Mouse (Mus musculus): Measurements from ENCODE around the gene Mecom. TPM values are rescaled to one million over a fixed set of nuclear protein-coding genes. Genes with fewer than 3 reads are reported as not detected.

Mecom gene
- polyA plus RNA-seq, 1 experiment from 2014 or later: 41.8 TPM

DNA sequence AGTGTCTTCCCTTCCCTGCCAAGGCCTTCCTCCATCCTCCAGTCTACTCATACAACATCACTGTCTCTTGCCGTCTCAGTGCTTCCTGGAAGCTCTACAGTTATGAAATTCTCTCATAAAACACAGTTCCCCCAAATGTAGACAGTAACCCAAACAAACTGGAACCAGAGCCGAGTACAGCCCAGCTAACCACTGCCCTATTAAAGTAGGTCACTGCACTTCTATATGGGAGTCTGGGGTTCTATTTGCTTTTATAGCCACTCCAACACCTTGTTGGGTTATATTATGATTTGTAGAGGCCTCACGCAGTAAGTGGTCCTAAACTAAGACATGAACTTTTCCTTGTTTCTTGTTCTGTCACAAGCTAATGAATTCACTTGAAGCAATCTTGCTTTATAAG, 380.8 kb downstream of the Mecom start:
- 87% methylated on average over 3 of the region's 3 CpGs for WGBS (ENCODE audit: insufficient replicate concordance)
- H3K36me3 ChIP-seq (ENCODE audit: control insufficient read depth, insufficient read depth, low read length): no peaks in the 10 kb centered on the region
- H3K4me3 ChIP-seq (ENCODE audit: low read depth, low read length): no peak overlapping the region
- H3K4me2 ChIP-seq: no peak overlapping the region
- no peak for ATAC-seq (replicated peaks; ENCODE audit: insufficient number of reproducible peaks, low FRiP score, low TSS enrichment)
- H3K27ac ChIP-seq (ENCODE audit: low read depth, low read length): no peak overlapping the region
- H3K27me3 ChIP-seq (ENCODE audit: control insufficient read depth, insufficient read depth, low read length): no peaks in the 10 kb centered on the region
- H3K4me1 ChIP-seq (ENCODE audit: control insufficient read depth, insufficient read depth, low read length): no peaks in the 10 kb centered on the region
- no peak overlapping the region for H3K9ac ChIP-seq (ENCODE audit: low read depth, low read length)
- H3K9me3 ChIP-seq (replicated peaks; ENCODE audit: control insufficient read depth, low read length): no peaks in the 10 kb centered on the region

- no peak for ATAC-seq (replicated peaks; ENCODE audit: insufficient number of reproducible peaks, low FRiP score, low TSS enrichment)
- no peaks in the 10 kb centered on the region for H3K27me3 ChIP-seq (ENCODE audit: control insufficient read depth, insufficient read depth, low read length)
- H3K4me3 ChIP-seq (ENCODE audit: low read depth, low read length): no peak overlapping the region
- H3K9me3 ChIP-seq (replicated peaks; ENCODE audit: control insufficient read depth, low read length): no peaks in the 10 kb centered on the region
- H3K27ac ChIP-seq (ENCODE audit: low read depth, low read length): no peak overlapping the region
- no peak overlapping the region for H3K4me2 ChIP-seq
- no peak overlapping the region for H3K9ac ChIP-seq (ENCODE audit: low read depth, low read length)
- H3K36me3 ChIP-seq (ENCODE audit: control insufficient read depth, insufficient read depth, low read length): no peaks in the 10 kb centered on the region
- 68% methylated on average over 4 of the region's 4 CpGs for WGBS (ENCODE audit: insufficient replicate concordance)
- 0 out of 2 replicates have a peak, but pooled peaks cover 2% of the 10 kb centered on the region for H3K4me1 ChIP-seq (ENCODE audit: control insufficient read depth, insufficient read depth, low read length)
These were observed 383.0 kb downstream of the Mecom start for GRCm38 (mm10) chr3:30164834-30165233.

DNA sequence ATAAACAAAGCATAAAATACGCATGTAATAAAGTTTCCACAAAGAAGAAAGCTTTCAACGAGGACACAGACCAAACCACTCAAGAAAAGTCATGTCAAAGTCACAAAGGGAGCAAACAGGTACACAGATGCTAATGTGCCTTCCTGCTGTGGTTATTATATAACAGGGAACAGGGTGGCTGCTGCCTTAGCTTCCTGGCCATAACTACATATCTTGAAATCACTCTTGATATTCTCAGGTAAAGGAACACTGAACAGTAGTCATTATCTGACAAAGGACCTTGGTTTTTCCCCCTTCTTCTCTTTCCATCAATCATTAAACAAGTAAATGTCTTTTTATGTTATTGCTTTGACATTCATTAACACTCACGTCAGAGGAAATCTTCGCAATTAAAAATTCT, 384.4 kb downstream of the Mecom start:
- Histone ChIP-seq H3K27ac (ENCODE audit: low read depth, low read length) (no peak overlapping the region), H3K4me2 (no peak overlapping the region), H3K9ac (ENCODE audit: low read depth, low read length) (no peak overlapping the region), H3K4me1 (ENCODE audit: control insufficient read depth, insufficient read depth, low read length) (0 out of 2 replicates have a peak, but pooled peaks cover 2% of the 10 kb centered on the region), H3K4me3 (ENCODE audit: low read depth, low read length) (no peak overlapping the region), H3K9me3 (replicated peaks; ENCODE audit: control insufficient read depth, low read length) (no peaks in the 10 kb centered on the region), H3K27me3 (ENCODE audit: control insufficient read depth, insufficient read depth, low read length) (no peaks in the 10 kb centered on the region), H3K36me3 (ENCODE audit: control insufficient read depth, insufficient read depth, low read length) (no peaks in the 10 kb centered on the region)
- ATAC-seq (replicated peaks; ENCODE audit: insufficient number of reproducible peaks, low FRiP score, low TSS enrichment): no peak
- WGBS (ENCODE audit: insufficient replicate concordance): 74% methylated on average over 4 of the region's 4 CpGs

DNA sequence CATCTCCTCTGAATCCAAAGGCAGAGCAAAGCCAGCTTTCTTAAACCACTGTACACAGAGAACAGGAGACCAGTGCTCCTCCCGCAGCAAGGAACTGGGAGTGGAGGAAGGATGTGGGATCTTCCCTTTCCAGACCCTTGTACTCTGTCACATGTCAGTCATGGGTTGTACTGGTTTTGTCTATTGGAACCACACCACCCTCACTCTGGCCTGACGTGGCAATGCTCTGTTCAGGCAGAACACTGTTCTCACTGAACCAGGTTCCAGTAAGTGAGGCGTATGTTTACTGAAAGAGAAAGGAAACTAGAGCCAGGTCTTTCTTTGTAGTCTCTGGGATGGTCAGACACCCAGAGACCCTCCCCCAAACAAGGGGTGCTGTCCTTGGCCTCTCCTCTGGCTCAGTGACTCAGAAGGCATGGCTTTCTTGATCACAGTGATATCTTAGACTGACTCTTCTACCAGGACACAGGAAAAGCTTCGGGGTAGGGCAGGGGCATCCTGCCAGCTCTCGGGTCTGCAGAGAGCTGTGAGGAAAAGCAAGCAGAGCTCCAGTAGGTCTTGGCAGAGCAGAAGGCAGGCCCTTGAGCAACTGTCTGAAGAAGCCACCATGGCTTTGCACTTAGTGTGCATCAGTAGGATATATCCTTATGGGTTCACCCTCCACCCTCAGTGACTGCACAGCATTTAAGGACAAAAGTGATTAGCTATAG, 386.7 kb downstream of the Mecom start:
- Histone ChIP-seq H3K4me2 (no peak overlapping the region), H3K27me3 (ENCODE audit: control insufficient read depth, insufficient read depth, low read length) (no peaks in the 10 kb centered on the region), H3K9ac (ENCODE audit: low read depth, low read length) (no peak overlapping the region), H3K36me3 (ENCODE audit: control insufficient read depth, insufficient read depth, low read length) (no peaks in the 10 kb centered on the region), H3K27ac (ENCODE audit: low read depth, low read length) (no peak overlapping the region), H3K4me3 (ENCODE audit: low read depth, low read length) (no peak overlapping the region), H3K4me1 (ENCODE audit: control insufficient read depth, insufficient read depth, low read length) (0 out of 2 replicates have a peak, but pooled peaks cover 2% of the 10 kb centered on the region), H3K9me3 (replicated peaks; ENCODE audit: control insufficient read depth, low read length) (no peaks in the 10 kb centered on the region)
- WGBS (ENCODE audit: insufficient replicate concordance): 65% methylated on average over 5 of the region's 5 CpGs
- ATAC-seq (replicated peaks; ENCODE audit: insufficient number of reproducible peaks, low FRiP score, low TSS enrichment): no peak

DNA sequence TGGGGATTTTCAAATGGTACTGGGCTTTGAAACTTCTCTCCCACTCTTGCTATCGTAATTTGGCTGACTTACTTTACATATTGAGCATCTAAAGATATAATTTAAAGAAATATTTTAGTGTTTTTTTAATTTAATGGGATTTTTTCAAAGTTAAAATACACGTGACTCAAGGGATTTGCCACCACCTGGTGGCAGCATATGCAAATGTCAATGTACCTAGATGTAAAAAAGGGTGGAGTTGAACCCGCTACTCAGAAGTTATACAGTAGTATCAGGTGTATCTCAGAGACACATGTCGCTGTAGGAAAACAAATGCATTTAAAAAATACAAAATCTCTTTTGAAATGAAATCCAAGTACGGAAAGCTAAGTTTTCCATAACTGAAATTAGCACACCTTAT, 387.5 kb downstream of the Mecom start:
- H3K9me3 ChIP-seq (replicated peaks; ENCODE audit: control insufficient read depth, low read length): no peaks in the 10 kb centered on the region
- no peak overlapping the region for H3K4me2 ChIP-seq
- H3K9ac ChIP-seq (ENCODE audit: low read depth, low read length): no peak overlapping the region
- H3K27me3 ChIP-seq (ENCODE audit: control insufficient read depth, insufficient read depth, low read length): no peaks in the 10 kb centered on the region
- H3K4me1 ChIP-seq (ENCODE audit: control insufficient read depth, insufficient read depth, low read length): 0 out of 2 replicates have a peak, but pooled peaks cover 2% of the 10 kb centered on the region
- H3K27ac ChIP-seq (ENCODE audit: low read depth, low read length): no peak overlapping the region
- ATAC-seq (replicated peaks; ENCODE audit: insufficient number of reproducible peaks, low FRiP score, low TSS enrichment): no peak
- WGBS (ENCODE audit: insufficient replicate concordance): 75% methylated on average over 5 of the region's 5 CpGs
- H3K4me3 ChIP-seq (ENCODE audit: low read depth, low read length): no peak overlapping the region
- H3K36me3 ChIP-seq (ENCODE audit: control insufficient read depth, insufficient read depth, low read length): no peaks in the 10 kb centered on the region

DNA sequence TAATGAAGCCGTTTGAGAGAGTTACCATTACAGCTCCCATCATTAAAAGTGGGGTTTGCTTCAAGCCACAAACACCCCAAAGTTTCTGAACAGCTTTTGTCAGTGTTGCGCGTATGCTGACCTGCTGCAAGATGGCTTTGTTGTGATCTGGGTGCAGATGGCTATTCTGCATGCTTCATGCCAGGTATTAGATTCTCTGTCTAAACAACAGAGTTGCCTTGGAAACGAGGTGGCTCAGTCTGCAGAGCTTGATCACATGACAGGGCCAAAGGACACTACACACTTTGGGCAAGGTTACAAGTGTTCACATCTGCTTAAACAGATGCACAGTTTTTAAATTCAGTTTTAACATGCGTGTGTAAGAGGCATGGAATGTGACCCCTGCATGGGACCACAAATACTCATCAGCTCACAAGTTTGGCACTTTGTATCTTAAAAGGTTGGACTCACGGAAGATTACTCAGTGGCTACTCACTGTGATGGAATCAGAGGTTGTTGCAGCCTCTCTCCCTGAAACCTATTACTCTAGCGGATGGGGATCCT, 390.6 kb downstream of the Mecom start:
- no peak overlapping the region for H3K9ac ChIP-seq (ENCODE audit: low read depth, low read length)
- H3K4me1 ChIP-seq (ENCODE audit: control insufficient read depth, insufficient read depth, low read length): 0 out of 2 replicates have a peak, but pooled peaks cover 2% of the 10 kb centered on the region
- H3K36me3 ChIP-seq (ENCODE audit: control insufficient read depth, insufficient read depth, low read length): no peaks in the 10 kb centered on the region
- no peak overlapping the region for H3K4me3 ChIP-seq (ENCODE audit: low read depth, low read length)
- ATAC-seq (replicated peaks; ENCODE audit: insufficient number of reproducible peaks, low FRiP score, low TSS enrichment): no peak
- no peaks in the 10 kb centered on the region for H3K27me3 ChIP-seq (ENCODE audit: control insufficient read depth, insufficient read depth, low read length)
- no peaks in the 10 kb centered on the region for H3K9me3 ChIP-seq (replicated peaks; ENCODE audit: control insufficient read depth, low read length)
- no peak overlapping the region for H3K4me2 ChIP-seq
- WGBS (ENCODE audit: insufficient replicate concordance): 81% methylated on average over 7 of the region's 7 CpGs
- no peak overlapping the region for H3K27ac ChIP-seq (ENCODE audit: low read depth, low read length)

- Histone ChIP-seq H3K9me3 (replicated peaks; ENCODE audit: control insufficient read depth, low read length) (no peaks in the 10 kb centered on the region), H3K27me3 (ENCODE audit: control insufficient read depth, insufficient read depth, low read length) (no peaks in the 10 kb centered on the region), H3K4me2 (no peak overlapping the region), H3K27ac (ENCODE audit: low read depth, low read length) (no peak overlapping the region), H3K4me1 (ENCODE audit: control insufficient read depth, insufficient read depth, low read length) (peaks cover 9% of the 10 kb centered on the region), H3K4me3 (ENCODE audit: low read depth, low read length) (no peak overlapping the region), H3K36me3 (ENCODE audit: control insufficient read depth, insufficient read depth, low read length) (no peaks in the 10 kb centered on the region), H3K9ac (ENCODE audit: low read depth, low read length) (no peak overlapping the region)
- WGBS (ENCODE audit: insufficient replicate concordance): 85% methylated on average over 7 of the region's 7 CpGs
- ATAC-seq (replicated peaks; ENCODE audit: insufficient number of reproducible peaks, low FRiP score, low TSS enrichment): no peak
These were observed 393.4 kb downstream of the Mecom start for GRCm38 (mm10) chr3:30154390-30154789.

DNA sequence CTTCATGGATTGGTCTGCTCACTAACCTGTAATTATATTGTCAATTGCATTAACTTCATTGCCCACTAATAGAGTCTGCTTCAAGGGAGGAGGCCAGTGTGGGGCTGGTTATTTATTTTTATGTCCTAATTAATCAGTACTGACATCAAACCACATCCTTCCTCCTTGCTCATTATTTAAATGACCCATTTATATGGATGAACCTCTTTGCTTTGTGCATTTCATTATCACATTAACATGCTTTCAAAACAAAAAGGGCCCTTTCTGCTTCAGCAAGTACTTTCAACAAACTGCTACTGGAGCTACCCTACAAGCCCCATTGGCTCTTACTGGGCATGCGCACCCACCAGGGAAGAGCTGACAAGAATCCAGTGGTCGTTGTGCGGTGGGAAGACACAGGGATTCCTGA, 393.9 kb downstream of the Mecom start:
- H3K9ac ChIP-seq (ENCODE audit: low read depth, low read length): no peak overlapping the region
- H3K4me2 ChIP-seq: no peak overlapping the region
- peaks cover 9% of the 10 kb centered on the region for H3K4me1 ChIP-seq (ENCODE audit: control insufficient read depth, insufficient read depth, low read length)
- WGBS (ENCODE audit: insufficient replicate concordance): 80% methylated on average over 3 of the region's 3 CpGs
- H3K4me3 ChIP-seq (ENCODE audit: low read depth, low read length): no peak overlapping the region
- H3K27me3 ChIP-seq (ENCODE audit: control insufficient read depth, insufficient read depth, low read length): no peaks in the 10 kb centered on the region
- no peak overlapping the region for H3K27ac ChIP-seq (ENCODE audit: low read depth, low read length)
- H3K9me3 ChIP-seq (replicated peaks; ENCODE audit: control insufficient read depth, low read length): no peaks in the 10 kb centered on the region
- ATAC-seq (replicated peaks; ENCODE audit: insufficient number of reproducible peaks, low FRiP score, low TSS enrichment): no peak
- no peaks in the 10 kb centered on the region for H3K36me3 ChIP-seq (ENCODE audit: control insufficient read depth, insufficient read depth, low read length)

DNA sequence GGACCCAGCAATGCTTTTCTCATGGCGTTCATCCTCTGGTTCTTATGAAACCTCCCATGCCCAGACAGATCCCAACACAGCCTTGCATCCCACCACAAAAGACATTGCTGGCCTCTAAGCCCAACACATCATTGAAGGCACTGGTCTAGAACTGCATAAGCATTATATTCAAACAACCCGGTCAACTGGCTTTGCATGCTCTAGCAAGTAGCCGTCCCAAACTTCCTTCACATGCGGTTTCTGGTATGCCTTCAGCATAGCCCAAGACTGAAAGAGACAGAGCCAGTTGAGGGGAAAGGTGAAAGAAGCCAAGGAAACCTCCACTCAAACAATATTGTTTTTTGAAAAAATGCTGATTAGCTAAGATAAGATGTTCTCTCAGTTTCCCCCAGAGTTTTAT, 397.7 kb downstream of the Mecom start:
- ATAC-seq (replicated peaks; ENCODE audit: insufficient number of reproducible peaks, low FRiP score, low TSS enrichment): no peak
- WGBS (ENCODE audit: insufficient replicate concordance): 84% methylated on average over 4 of the region's 4 CpGs
- peaks cover 11% of the 10 kb centered on the region for H3K4me1 ChIP-seq (ENCODE audit: control insufficient read depth, insufficient read depth, low read length)
- no peak overlapping the region for H3K9ac ChIP-seq (ENCODE audit: low read depth, low read length)
- H3K27me3 ChIP-seq (ENCODE audit: control insufficient read depth, insufficient read depth, low read length): no peaks in the 10 kb centered on the region
- H3K4me3 ChIP-seq (ENCODE audit: low read depth, low read length): no peak overlapping the region
- no peaks in the 10 kb centered on the region for H3K36me3 ChIP-seq (ENCODE audit: control insufficient read depth, insufficient read depth, low read length)
- no peak overlapping the region for H3K27ac ChIP-seq (ENCODE audit: low read depth, low read length)
- no peaks in the 10 kb centered on the region for H3K9me3 ChIP-seq (replicated peaks; ENCODE audit: control insufficient read depth, low read length)
- no peak overlapping the region for H3K4me2 ChIP-seq
